Mouse (Mus musculus) intestine, postnatal 0 days (tissue): ENCODE data around the gene Tmem219. TPM values are rescaled to one million over a fixed set of nuclear protein-coding genes. Genes with fewer than 3 reads are reported as not detected.

ENCODE experiments used
- ATAC-seq: fragments of 200-750 bp; cut with Nextera tagmentation; 2 replicates; pipeline ENCODE4 v1.8.0; 2017; ENCODE audit warnings: mild to moderate bottlenecking, moderate TSS enrichment, moderate library complexity
- H3K27ac ChIP-seq: fragments of 300-500 bp; sonication (generic); 2 replicates; pipeline ENCODE4 v1.5.1; 2014; ENCODE audit warnings: mild to moderate bottlenecking, low read depth, low read length, moderate library complexity
- H3K27me3 ChIP-seq: fragments of 300-500 bp; sonication (generic); replicated peaks from 2 replicates; pipeline ENCODE4 v1.6.1; 2014; ENCODE audit warnings: low read length, mixed read lengths; ENCODE audit not compliant: control insufficient read depth, insufficient read depth
- H3K36me3 ChIP-seq: fragments of 300-500 bp; sonication (generic); 2 replicates; pipeline ENCODE4 v1.6.1; 2014; ENCODE audit warnings: mild to moderate bottlenecking, moderate library complexity; ENCODE audit not compliant: control insufficient read depth, insufficient read depth
- H3K4me1 ChIP-seq: fragments of 300-500 bp; sonication (generic); replicated peaks from 2 replicates; pipeline ENCODE4 v1.6.1; 2014; ENCODE audit warnings: antibody characterized with exemption, low read length, mixed read lengths; ENCODE audit not compliant: control insufficient read depth, insufficient read depth
- H3K4me2 ChIP-seq: fragments of 300-500 bp; sonication (generic); replicated peaks from 2 replicates; pipeline ENCODE4 v1.6.1; 2014; ENCODE audit warnings: low read depth, mild to moderate bottlenecking, moderate library complexity
- H3K4me3 ChIP-seq: fragments of 300-500 bp; sonication (generic); 2 replicates; pipeline ENCODE4 v1.5.1; 2014; ENCODE audit warnings: low read depth, low read length
- H3K9ac ChIP-seq: fragments of 300-500 bp; sonication (generic); 2 replicates; pipeline ENCODE4 v1.6.1; 2014; ENCODE audit warnings: mild to moderate bottlenecking, low read depth, low read length
- H3K9me3 ChIP-seq: fragments of 300-500 bp; sonication (generic); 2 replicates; pipeline ENCODE4 v1.6.1; 2016; ENCODE audit warnings: mixed run types; ENCODE audit not compliant: control insufficient read depth
- CTCF ChIP-seq: sonication (generic); IDR thresholded peaks from 2 replicates; pipeline ENCODE4 v1.5.1; 2016; ENCODE audit warnings: low read depth, mild to moderate bottlenecking, control low read depth, antibody characterized with exemption, moderate library complexity
- WGBS: fragments of 180-500 bp; shearing (Covaris S2); extraction: QIAGEN DNeasy Blood & Tissue Kit; methylation state at CpG from one replicate; pipeline ENCODE4 v1.1.7; 2014; 5-methylcytosine and 5-hydroxymethylcytosine counted together
- polyA plus RNA-seq: library from polyadenylated mRNA; unstranded; fragments of >200 nt; fragmentation: Nextera tagmentation; extraction: Ambion mirVana; gene quantifications from 2 replicates; pipeline ENCODE4 v1.2.1, GENCODE M21; 2015

Tmem219 gene
- polyA plus RNA-seq, 1 experiment from 2014 or later, result 73.5 TPM

DNA sequence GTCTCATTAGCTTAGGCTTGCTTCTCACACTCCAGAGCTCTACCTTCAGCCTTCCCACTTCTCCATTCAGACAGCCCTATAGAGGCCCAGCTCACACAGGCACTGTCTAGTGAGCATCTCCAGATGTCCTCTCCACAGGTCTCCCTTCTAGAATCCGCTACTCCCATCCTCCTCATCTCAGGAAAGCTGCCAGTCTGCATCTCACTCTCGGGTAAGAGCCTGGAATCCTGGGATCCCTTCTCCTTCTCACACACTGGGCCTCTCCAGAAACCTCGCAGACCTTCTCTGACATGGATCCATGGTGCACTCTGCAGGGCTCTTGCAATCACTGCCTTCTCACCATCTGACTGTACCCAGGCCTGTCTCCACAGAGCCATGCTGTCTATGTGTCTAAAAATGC lies 67.1 kb downstream of the Tmem219 start:
- Histone ChIP-seq H3K27ac (no peak overlapping the region), H3K9ac (no peak overlapping the region), H3K27me3 (no peaks in the 10 kb centered on the region), H3K9me3 (no peaks in the 10 kb centered on the region), H3K4me2 (no peak overlapping the region), H3K4me3 (no peak overlapping the region), H3K4me1 (no peaks in the 10 kb centered on the region), H3K36me3 (peaks cover 74% of the 10 kb centered on the region; the same call in 1 of the 2 replicates)
- ATAC-seq, result no peak
- TF ChIP-seq CTCF, result no peak
- WGBS, result 89% methylated on average over 3 of the region's 3 CpGs

DNA sequence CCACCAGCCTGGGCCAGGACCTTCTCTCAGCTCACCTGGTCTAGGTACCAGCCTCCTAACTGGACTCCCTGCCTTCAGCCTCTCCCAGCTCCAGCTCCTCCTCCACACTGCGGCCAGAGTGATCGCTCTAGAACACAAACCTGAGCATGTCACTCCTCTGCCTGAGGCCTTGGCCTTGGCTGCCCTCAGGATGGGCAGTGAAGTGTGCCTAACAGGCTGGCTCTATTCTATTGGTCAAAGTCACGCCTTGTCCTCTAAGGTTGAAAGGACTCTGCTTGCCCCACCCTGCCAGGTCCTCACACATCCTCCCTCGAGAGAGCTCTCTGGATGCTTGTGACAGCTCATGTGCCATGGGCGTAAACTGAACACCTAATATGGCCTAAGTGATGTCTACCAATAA lies 69.3 kb downstream of the Tmem219 start:
- Histone ChIP-seq H3K27ac (no peak overlapping the region), H3K4me3 (no peak overlapping the region), H3K9ac (no peak overlapping the region), H3K27me3 (peaks cover 7% of the 10 kb centered on the region), H3K36me3 (peaks cover 65% of the 10 kb centered on the region; the same call in 1 of the 2 replicates), H3K9me3 (no peaks in the 10 kb centered on the region), H3K4me1 (no peaks in the 10 kb centered on the region), H3K4me2 (no peak overlapping the region)
- no peak for TF ChIP-seq CTCF
- ATAC-seq, result no peak
- 81% methylated on average over 5 of the region's 5 CpGs for WGBS

DNA sequence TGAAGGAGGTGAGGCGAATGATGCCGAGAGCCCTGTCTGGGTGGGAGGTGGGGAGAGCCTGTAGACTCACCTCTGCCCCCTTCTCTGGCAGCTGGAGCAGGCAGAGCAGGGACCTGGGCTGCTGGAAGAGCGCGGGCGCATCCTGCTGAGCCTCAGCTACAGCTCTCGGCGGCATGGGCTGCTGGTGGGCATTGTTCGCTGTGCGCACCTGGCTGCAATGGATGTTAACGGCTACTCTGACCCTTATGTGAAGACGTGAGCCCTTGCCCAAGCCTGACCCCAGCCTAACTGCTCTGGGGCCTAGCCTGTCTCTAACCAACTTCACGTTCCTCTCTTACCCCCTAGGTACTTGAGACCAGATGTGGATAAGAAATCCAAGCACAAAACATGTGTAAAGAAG lies 71.5 kb downstream of the Tmem219 start:
- no peak for ATAC-seq
- Histone ChIP-seq H3K27ac (no peak overlapping the region), H3K36me3 (peaks cover 42% of the 10 kb centered on the region; the same call in 1 of the 2 replicates), H3K27me3 (peaks cover 19% of the 10 kb centered on the region), H3K4me1 (no peaks in the 10 kb centered on the region; the same call in 1 of the 2 replicates), H3K9me3 (no peaks in the 10 kb centered on the region), H3K4me3 (no peak overlapping the region), H3K9ac (no peak overlapping the region), H3K4me2 (no peak overlapping the region)
- no peak for TF ChIP-seq CTCF
- WGBS, result 67% methylated on average over 12 of the region's 12 CpGs

DNA sequence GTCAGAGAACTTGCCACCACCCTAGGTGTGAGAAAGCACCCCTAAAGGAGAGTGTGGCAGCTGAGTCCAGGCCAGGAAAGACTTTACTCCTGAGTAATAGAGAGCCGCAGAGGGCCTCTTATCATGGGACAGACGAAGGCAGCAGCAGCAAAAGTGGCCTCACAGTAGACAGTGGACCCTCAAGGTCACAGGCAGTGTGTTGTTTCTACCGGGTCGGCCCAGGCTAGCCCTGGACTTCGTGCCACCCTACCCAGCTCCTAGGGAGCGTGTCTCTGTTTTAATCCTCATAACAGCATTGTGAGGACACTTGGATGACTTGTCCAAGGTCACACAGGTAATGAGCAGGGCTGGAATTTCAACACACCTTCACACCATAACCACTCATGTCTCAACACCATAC lies 72.6 kb downstream of the Tmem219 start:
- Histone ChIP-seq H3K27ac (no peak overlapping the region), H3K9ac (no peak overlapping the region), H3K4me2 (no peak overlapping the region), H3K4me3 (no peak overlapping the region), H3K27me3 (peaks cover 19% of the 10 kb centered on the region), H3K9me3 (no peaks in the 10 kb centered on the region), H3K4me1 (no peaks in the 10 kb centered on the region; the same call in 1 of the 2 replicates), H3K36me3 (peaks cover 32% of the 10 kb centered on the region; the same call in 1 of the 2 replicates)
- WGBS, result 34% methylated on average over 6 of the region's 6 CpGs
- peak; percentile 76 for ATAC-seq
- no peak for TF ChIP-seq CTCF

DNA sequence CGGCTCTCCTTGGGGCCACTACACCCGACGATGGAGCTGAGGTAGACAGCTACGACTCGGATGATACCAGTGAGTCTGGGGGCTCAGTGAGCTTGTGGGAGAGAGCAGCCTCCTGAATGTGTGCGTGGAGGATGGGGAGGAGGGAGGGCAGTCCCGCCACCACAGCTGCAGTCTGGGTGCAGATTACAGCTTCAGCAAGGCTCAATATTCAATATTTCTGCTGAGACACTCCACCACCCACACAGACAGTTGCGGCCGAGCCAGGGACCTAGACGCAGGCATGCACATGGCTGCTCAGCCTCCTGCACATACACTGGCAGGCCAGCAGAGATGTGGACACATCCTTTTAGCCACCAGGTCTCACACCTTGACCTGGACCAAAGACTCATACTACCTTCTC lies 73.9 kb downstream of the Tmem219 start:
- Histone ChIP-seq H3K27me3 (peaks cover 19% of the 10 kb centered on the region), H3K4me1 (no peaks in the 10 kb centered on the region; the same call in 1 of the 2 replicates), H3K9ac (no peak overlapping the region), H3K27ac (no peak overlapping the region), H3K36me3 (peaks cover 21% of the 10 kb centered on the region; the same call in 1 of the 2 replicates), H3K9me3 (no peaks in the 10 kb centered on the region), H3K4me2 (no peak overlapping the region), H3K4me3 (no peak overlapping the region)
- 30% methylated on average over 10 of the region's 10 CpGs for WGBS
- no peak for TF ChIP-seq CTCF
- ATAC-seq, result 0 out of 2 replicates have a peak, but pooled peaks have one; percentile 6

DNA sequence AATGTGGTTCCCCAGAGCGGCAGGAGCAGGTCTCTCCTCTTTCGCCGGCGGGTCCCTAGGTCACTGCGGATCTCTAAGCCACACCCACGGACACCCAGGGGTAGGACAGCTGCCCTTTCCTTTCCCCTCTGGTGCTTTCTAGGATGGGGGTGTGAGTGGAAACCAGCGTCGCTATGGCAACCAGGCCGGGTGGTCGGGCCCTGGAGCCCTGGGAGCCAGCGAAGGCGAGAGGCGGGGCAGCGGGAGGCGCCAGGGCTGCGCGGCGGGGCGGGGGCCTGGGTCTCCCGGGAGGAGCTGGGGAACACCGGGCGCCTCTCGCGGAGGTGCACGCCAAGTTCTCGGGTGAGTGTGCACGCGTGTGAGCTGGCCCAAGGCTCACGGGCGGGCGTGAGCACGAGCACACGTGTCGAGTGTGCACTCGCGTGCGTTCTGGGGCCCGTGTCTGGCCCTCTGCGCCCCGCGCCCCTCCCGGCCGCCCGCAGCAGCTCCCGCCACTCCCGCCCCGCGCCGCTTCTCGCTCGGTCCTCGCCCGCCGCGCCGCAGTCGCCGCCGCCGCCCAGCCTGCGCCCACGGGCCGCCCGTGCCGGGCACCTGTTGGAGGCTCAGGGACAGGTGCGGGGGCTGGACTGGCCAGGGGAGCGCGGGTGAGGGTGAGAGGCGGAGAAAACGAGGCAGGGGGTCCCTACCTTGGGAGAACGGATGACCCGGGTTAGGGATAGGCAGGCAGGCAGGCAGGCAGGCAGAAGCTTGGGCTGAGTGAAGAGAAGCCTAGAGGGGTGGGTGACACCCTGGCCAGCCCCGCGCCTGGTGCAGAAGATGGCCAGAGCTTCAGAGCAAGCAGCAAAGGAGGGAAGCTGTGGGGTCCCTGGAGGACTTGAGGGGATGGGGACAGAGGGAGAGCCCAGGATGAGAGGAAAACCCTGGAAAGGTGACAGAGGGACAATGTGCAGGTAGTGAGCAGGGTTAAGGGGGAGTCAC lies 75.0 kb downstream of the Tmem219 start:
- peak overlapping the region; percentile 46 for H3K4me3 ChIP-seq
- TF ChIP-seq CTCF, result no peak
- ATAC-seq, result 0 out of 2 replicates have a peak, but pooled peaks have one; percentile 11
- H3K4me2 ChIP-seq, result peak overlapping the region; percentile 86
- no peaks in the 10 kb centered on the region for H3K9me3 ChIP-seq
- no peak overlapping the region for H3K27ac ChIP-seq
- peaks cover 10% of the 10 kb centered on the region; the same call in 1 of the 2 replicates for H3K36me3 ChIP-seq
- no peaks in the 10 kb centered on the region; the same call in 1 of the 2 replicates for H3K4me1 ChIP-seq
- 1% methylated on average over 51 of the region's 74 CpGs for WGBS
- H3K9ac ChIP-seq, result 0 out of 2 replicates have a peak overlapping the region, but pooled peaks have one; percentile 12
- H3K27me3 ChIP-seq, result peaks cover 19% of the 10 kb centered on the region
